Mouse (Mus musculus): ENCODE data around the gene Dhodh.

The Dhodh gene

GRCm38 (mm10) chr8:109608271-109609152 is at the start of gene Dhodh:
Dhodh (minus strand) TSS chr8:109608673.
- peak; percentile 96 for DNase-seq

- DNase-seq, result no peak
Measured at GRCm38 (mm10) chr8:109656860-109657259, 48.4 kb upstream of the Dhodh start.

GRCm38 (mm10) chr8:109650801-109651200 is 42.3 kb upstream of the Dhodh start:
- no peak for DNase-seq

GRCm38 (mm10) chr8:109648469-109648868 is 40.0 kb upstream of the Dhodh start:
- no peak for DNase-seq

- no peak for DNase-seq
Measured at GRCm38 (mm10) chr8:109647331-109647730, 38.9 kb upstream of the Dhodh start.

- DNase-seq, result no peak
Measured at GRCm38 (mm10) chr8:109641236-109641635, 32.8 kb upstream of the Dhodh start.

- no peak for DNase-seq
Measured at GRCm38 (mm10) chr8:109640410-109640809, 31.9 kb upstream of the Dhodh start.

GRCm38 (mm10) chr8:109638851-109639250 is 30.4 kb upstream of the Dhodh start:
- DNase-seq, result no peak

GRCm38 (mm10) chr8:109635146-109635545 is 26.7 kb upstream of the Dhodh start:
- DNase-seq, result no peak

GRCm38 (mm10) chr8:109632498-109632897 is 24.0 kb upstream of the Dhodh start:
- DNase-seq, result no peak

- DNase-seq, result no peak
Measured at GRCm38 (mm10) chr8:109628638-109629037, 20.2 kb upstream of the Dhodh start.

GRCm38 (mm10) chr8:109615569-109615968 is 7.1 kb upstream of the Dhodh start:
- no peak for DNase-seq

- DNase-seq, result no peak
Measured at GRCm38 (mm10) chr8:109614243-109615210, 6.1 kb upstream of the Dhodh start, which contains the start of gene Pkd1l3. Pkd1l3 (plus strand) TSS chr8:109614517.

GRCm38 (mm10) chr8:109609153-109609502 is 655 bp upstream of the Dhodh start:
- DNase-seq, result peak; percentile 32

- no peak for DNase-seq
Measured at GRCm38 (mm10) chr8:109607650-109608049, 823 bp downstream of the Dhodh start.

GRCm38 (mm10) chr8:109606725-109607124 is 1.7 kb downstream of the Dhodh start:
- no peak for DNase-seq

- peak; percentile 51 for DNase-seq
Measured at GRCm38 (mm10) chr8:109595854-109596253, 12.6 kb downstream of the Dhodh start.

GRCm38 (mm10) chr8:109593117-109593788 is 15.2 kb downstream of the Dhodh start:
- no peak for DNase-seq

- DNase-seq, result no peak
Measured at GRCm38 (mm10) chr8:109592164-109592563, 16.3 kb downstream of the Dhodh start.

GRCm38 (mm10) chr8:109591367-109591766 is 17.1 kb downstream of the Dhodh start:
- DNase-seq, result no peak

GRCm38 (mm10) chr8:109590901-109591300 is 17.6 kb downstream of the Dhodh start:
- no peak for DNase-seq

- DNase-seq, result peak; percentile 58
Measured at GRCm38 (mm10) chr8:109586972-109587504, 21.4 kb downstream of the Dhodh start.

- no peak for DNase-seq
Measured at GRCm38 (mm10) chr8:109585652-109586051, 22.8 kb downstream of the Dhodh start.

All from kidney, adult 18-20 months (tissue).